Mouse (Mus musculus): Measurements from ENCODE around the gene Pde4c. TPM values are rescaled to one million over a fixed set of nuclear protein-coding genes. Genes with fewer than 3 reads are reported as not detected.

Pde4c gene
- polyA plus RNA-seq, 1 experiment from 2014 or later, result not detected

DNA sequence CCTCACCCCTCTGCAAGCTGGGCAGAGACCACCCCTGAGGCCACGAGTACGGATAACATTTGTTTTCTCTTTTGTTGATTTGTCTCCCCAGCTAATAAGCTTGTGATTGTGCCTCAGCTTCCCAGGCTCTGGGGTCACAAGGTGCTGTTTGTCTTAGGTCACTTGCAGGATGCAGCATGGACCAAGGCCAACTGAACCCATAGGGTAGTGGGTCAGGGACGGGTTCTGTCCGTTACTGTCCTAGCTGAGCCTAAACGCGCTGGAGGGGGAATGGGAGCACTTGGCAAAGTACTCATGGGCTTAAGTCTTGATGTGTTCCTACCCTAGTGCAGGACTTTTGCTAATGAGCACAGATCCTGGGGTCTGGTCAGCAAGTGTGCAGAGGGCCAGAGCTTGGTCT, 44.0 kb downstream of the Pde4c start:
- Histone ChIP-seq H3K36me3 (ENCODE audit: inconsistent target) (peaks cover 9% of the 10 kb centered on the region; the same call in 1 of the 2 replicates), H3K79me2 (ENCODE audit: inconsistent target) (peaks cover 4% of the 10 kb centered on the region; the same call in 1 of the 2 replicates), H3K27ac (peak overlapping the region; percentile 58), H3K4me3 (ENCODE audit: inconsistent target) (no peak overlapping the region)
- WGBS (ENCODE audit: missing documents), result 92% methylated on average over 6 of the region's 6 CpGs

DNA sequence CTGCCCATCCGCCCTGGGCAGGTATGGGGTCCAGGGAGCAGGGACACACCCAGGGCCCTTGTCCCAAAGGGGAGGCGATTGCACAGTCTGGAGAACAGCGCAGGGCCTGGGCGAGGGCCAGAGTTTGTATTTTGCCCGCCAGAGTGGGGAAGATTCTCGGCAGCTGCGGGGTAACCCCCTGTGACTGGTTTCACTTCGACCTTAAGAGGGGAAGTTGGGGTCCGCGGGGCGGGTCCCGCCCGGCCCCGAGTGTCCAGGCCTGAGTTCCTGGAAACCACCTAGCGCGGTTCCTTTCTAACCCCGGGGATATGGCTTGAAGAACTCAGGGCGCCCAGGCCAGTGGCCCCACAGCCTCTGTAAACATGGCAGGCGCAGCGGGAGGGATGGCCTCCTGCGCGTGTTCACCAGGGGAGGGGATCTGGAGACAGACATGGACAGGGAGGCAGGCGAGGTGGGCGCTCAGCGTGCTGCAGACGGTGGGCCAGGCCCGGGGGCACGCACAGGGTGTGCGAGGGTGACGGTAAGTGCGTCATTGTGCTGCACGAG, 44.8 kb downstream of the Pde4c start:
- peaks cover 9% of the 10 kb centered on the region; the same call in 1 of the 2 replicates for H3K36me3 ChIP-seq (ENCODE audit: inconsistent target)
- no peak overlapping the region for H3K27ac ChIP-seq
- 58% methylated on average over 30 of the region's 32 CpGs for WGBS (ENCODE audit: missing documents)
- H3K79me2 ChIP-seq (ENCODE audit: inconsistent target), result peaks cover 4% of the 10 kb centered on the region; the same call in 1 of the 2 replicates
- H3K4me3 ChIP-seq (ENCODE audit: inconsistent target), result no peak overlapping the region

DNA sequence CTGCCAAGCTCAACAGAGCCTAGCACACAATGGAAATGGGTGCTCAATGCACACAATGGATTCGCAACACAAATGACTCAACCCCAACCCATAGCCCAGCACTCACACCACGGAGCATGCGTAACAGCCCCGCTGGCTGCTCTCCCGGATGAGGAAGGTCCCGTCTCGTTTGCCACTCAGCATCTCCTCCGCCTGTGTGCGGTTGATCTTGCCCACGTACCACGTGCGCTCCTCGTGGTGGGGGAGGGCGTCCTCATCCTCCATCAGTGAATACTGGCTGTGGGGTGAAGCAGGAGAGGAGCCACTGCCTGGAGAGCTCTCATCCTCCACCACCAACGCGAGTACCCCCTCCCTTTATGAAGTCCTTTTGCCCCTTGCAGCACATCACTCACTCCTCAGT, 45.4 kb downstream of the Pde4c start:
- Histone ChIP-seq H3K27ac (no peak overlapping the region), H3K36me3 (ENCODE audit: inconsistent target) (peaks cover 9% of the 10 kb centered on the region; the same call in 1 of the 2 replicates), H3K4me3 (ENCODE audit: inconsistent target) (no peak overlapping the region), H3K79me2 (ENCODE audit: inconsistent target) (peaks cover 4% of the 10 kb centered on the region; the same call in 1 of the 2 replicates)
- WGBS (ENCODE audit: missing documents), result 72% methylated on average over 16 of the region's 16 CpGs

DNA sequence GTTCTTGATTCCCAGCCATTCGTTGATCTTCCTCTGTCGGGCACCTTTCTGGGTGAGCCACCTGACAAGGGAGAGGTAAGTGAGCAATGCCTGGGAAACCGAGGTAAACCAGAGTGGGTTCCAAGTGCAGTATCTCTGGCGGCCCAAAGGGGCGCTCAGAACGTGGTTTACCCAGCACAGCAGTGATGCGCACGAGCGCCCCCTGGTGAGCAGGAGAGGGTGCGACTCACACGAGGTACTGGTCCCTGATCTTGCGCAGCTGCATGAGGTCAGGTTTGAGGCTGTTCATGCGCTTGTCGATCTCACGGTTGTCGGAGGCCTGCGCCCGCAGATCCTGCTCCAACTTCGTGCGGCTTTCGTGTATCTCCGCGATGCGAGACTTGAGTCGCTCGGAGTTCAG, 45.8 kb downstream of the Pde4c start:
- Histone ChIP-seq H3K79me2 (ENCODE audit: inconsistent target) (peaks cover 4% of the 10 kb centered on the region; the same call in 1 of the 2 replicates), H3K27ac (no peak overlapping the region), H3K4me3 (ENCODE audit: inconsistent target) (no peak overlapping the region), H3K36me3 (ENCODE audit: inconsistent target) (peaks cover 9% of the 10 kb centered on the region; the same call in 1 of the 2 replicates)
- 13% methylated on average over 26 of the region's 26 CpGs for WGBS (ENCODE audit: missing documents)

DNA sequence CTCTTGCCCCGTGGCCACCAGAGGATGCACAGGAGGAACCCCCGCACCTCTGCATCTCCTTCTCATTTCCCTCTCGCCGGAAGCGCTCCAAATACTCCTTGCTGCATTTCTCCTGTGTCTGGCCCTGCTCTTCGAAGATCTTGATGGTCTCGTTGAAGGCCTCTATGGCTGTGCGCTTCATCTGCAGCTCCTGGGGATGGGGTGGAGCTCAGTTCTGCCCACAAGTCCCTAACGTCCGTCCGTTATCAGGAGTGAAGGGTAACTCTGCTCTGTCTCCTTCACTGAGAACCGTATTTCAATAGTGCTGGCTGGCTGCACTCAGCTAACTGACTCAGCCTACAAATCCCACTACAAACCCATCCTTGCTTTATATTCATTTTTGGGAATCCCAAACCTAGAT, 46.3 kb downstream of the Pde4c start:
- peaks cover 9% of the 10 kb centered on the region; the same call in 1 of the 2 replicates for H3K36me3 ChIP-seq (ENCODE audit: inconsistent target)
- 90% methylated on average over 12 of the region's 12 CpGs for WGBS (ENCODE audit: missing documents)
- H3K4me3 ChIP-seq (ENCODE audit: inconsistent target), result no peak overlapping the region
- peaks cover 3% of the 10 kb centered on the region; the same call in 1 of the 2 replicates for H3K79me2 ChIP-seq (ENCODE audit: inconsistent target)
- no peak overlapping the region for H3K27ac ChIP-seq

DNA sequence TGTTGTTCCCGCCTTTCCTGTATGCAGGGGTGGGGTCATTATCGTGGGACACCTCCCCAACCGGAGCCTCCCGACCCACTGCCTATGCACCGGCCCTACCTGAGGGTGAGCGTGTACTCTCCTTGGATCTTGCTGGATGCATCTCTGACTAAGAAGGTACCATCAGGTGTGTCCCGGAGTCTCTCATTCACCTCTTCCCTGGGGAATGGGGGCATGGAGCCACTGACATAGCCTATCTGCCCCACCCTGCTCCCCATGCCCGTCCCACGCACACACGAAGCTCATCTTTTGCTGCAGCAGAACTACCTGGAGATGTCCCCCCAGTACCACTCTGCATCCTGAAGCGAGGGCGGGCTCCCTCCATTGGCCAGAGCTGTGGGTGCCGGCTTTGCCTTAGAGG, 47.2 kb downstream of the Pde4c start:
- Histone ChIP-seq H3K4me3 (ENCODE audit: inconsistent target) (no peak overlapping the region), H3K36me3 (ENCODE audit: inconsistent target) (peaks cover 9% of the 10 kb centered on the region; the same call in 1 of the 2 replicates), H3K79me2 (ENCODE audit: inconsistent target) (no peaks in the 10 kb centered on the region; the same call in 1 of the 2 replicates), H3K27ac (no peak overlapping the region)
- 96% methylated on average over 10 of the region's 13 CpGs for WGBS (ENCODE audit: missing documents)

DNA sequence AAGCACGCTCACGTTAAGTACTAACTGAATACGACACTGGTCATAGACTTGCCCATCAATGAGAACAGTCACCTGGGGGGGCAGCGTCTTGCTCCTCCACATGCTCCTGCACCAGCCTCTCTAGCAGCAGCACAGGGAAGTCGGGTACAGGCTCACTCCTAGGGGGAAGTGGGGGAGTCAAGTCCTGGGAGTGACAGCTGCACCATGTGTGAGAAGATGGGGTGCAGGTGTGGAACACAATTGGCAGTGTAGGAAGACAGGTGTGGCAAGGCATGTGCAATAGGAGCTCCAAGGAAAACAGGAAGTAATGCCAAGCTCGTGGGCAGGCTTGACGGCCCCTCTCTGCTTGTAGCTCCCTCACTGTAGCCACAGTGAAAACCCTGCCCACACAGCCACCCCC, 47.7 kb downstream of the Pde4c start:
- Histone ChIP-seq H3K79me2 (ENCODE audit: inconsistent target) (no peaks in the 10 kb centered on the region; the same call in 1 of the 2 replicates), H3K36me3 (ENCODE audit: inconsistent target) (peaks cover 9% of the 10 kb centered on the region; the same call in 1 of the 2 replicates), H3K27ac (no peak overlapping the region), H3K4me3 (ENCODE audit: inconsistent target) (no peak overlapping the region)
- 67% methylated on average over 7 of the region's 7 CpGs for WGBS (ENCODE audit: missing documents)

DNA sequence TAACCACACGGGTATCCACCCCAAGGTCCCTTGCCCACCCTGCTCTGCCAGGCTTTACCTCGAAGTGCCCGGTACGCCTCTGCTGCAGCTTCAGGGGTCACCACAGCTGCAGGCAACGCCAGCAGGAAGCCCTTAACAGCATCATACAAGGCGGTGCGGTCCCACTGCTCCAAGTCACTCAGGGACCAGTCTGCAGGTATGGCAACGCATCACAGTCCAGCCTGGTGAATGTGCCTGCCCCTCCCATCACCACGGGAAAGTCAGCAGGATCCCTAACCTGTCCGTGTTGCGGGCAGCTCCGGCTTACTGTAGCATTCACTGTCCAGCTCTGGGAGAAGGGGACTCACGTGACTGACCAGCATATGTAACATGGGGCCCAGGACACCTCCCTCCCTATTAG, 48.6 kb downstream of the Pde4c start:
- Histone ChIP-seq H3K4me3 (ENCODE audit: inconsistent target) (no peak overlapping the region), H3K27ac (no peak overlapping the region), H3K36me3 (ENCODE audit: inconsistent target) (peaks cover 9% of the 10 kb centered on the region; the same call in 1 of the 2 replicates), H3K79me2 (ENCODE audit: inconsistent target) (no peaks in the 10 kb centered on the region; the same call in 1 of the 2 replicates)
- WGBS (ENCODE audit: missing documents), result 88% methylated on average over 13 of the region's 13 CpGs

DNA sequence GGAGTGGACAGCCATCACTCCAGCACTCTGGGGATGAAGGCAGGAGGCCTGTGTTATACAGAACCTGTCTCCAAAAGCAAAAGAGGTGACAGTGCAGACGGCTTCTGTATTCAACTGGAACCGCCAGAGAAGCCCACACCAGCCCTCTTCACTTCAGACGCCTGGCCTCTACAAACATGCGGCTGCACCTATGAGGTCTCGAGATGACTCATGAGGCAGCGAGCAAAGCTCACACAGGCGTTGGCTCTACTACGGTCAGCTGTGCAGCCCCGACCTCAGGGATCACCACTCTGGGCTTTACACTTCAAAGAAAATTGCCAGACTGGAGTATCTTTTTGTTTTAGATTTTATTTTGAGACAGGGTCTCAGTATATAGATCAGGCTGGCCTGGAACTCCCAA, 49.4 kb downstream of the Pde4c start:
- Histone ChIP-seq H3K79me2 (ENCODE audit: inconsistent target) (peaks cover 4% of the 10 kb centered on the region; the same call in 1 of the 2 replicates), H3K36me3 (ENCODE audit: inconsistent target) (peaks cover 9% of the 10 kb centered on the region; the same call in 1 of the 2 replicates), H3K27ac (no peak overlapping the region), H3K4me3 (ENCODE audit: inconsistent target) (no peak overlapping the region)
- WGBS (ENCODE audit: missing documents), result 94% methylated on average over 9 of the region's 9 CpGs

DNA sequence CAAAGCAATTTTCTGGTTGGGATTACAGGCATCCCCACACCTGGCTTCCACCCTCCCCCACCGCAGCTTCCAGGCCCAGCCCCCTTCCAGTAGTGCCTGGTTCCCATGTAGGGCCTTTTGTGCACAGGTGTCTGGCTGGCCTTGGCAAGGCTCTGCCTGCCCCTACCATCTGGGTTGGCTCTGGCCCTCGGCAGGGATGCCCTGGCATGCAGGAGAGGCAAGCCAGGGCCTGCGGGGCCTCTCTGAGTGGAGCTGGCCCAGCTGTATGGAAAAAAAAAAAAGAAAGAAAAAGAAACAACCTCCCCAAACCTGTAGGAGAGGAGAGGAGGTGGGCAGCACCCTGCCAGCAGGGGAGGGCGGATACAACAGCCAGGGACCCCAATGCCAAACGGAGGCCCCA, 49.9 kb downstream of the Pde4c start:
- H3K27ac ChIP-seq, result no peak overlapping the region
- peaks cover 10% of the 10 kb centered on the region; the same call in 1 of the 2 replicates for H3K79me2 ChIP-seq (ENCODE audit: inconsistent target)
- WGBS (ENCODE audit: missing documents), result 92% methylated on average over 4 of the region's 5 CpGs
- H3K4me3 ChIP-seq (ENCODE audit: inconsistent target), result no peak overlapping the region
- H3K36me3 ChIP-seq (ENCODE audit: inconsistent target), result peaks cover 9% of the 10 kb centered on the region; the same call in 1 of the 2 replicates

DNA sequence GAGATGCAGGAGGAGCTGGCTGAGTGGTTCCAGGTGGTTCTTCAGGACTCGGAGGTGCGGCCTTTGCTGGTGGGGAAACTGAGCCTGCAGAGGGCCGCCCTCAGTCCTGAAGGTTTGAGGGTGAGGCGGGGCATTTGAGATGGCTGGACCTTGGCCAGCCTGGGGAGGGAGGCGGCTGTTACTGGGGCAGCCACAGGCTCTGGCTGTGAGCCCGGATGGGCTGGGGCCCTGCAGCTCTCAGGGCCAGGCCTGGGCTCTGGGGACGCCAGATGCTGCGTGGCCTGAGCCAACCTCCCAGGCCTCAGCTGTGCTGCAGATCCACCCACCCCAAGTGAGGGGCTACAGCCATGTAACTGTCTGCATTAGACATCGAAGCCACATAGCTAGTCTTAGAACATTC, 50.3 kb downstream of the Pde4c start:
- no peak overlapping the region for H3K27ac ChIP-seq
- no peak overlapping the region for H3K4me3 ChIP-seq (ENCODE audit: inconsistent target)
- 76% methylated on average over 9 of the region's 9 CpGs for WGBS (ENCODE audit: missing documents)

DNA sequence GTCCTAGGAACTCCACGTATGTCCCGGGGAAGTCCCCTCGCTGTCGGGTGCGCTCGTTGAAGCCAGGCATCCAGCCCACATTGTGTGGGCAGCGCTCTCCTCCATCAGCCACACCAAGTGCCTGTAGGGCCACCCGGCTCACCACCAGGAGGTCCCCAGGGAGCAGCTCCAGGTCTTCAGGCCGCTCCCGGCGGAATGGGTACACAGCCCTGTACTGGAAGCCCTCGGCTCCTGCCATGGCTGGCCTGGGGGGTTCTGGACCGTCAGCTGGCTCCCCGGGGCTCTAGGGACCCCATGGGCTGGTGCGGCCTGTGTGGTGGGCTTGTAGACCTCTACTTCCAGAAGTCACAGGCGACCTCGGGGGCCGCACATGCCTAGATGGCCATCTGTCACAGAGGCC, 51.2 kb downstream of the Pde4c start:
- 98% methylated on average over 9 of the region's 18 CpGs for WGBS (ENCODE audit: missing documents)
- no peak overlapping the region for H3K4me3 ChIP-seq (ENCODE audit: inconsistent target)
- no peak overlapping the region for H3K27ac ChIP-seq
- peaks cover 9% of the 10 kb centered on the region; the same call in 1 of the 2 replicates for H3K36me3 ChIP-seq (ENCODE audit: inconsistent target)
- H3K79me2 ChIP-seq (ENCODE audit: inconsistent target), result peaks cover 13% of the 10 kb centered on the region; the same call in 1 of the 2 replicates

More for the DNA sequence above, 50.3 kb downstream of the Pde4c start:
- peaks cover 9% of the 10 kb centered on the region; the same call in 1 of the 2 replicates for H3K36me3 ChIP-seq (ENCODE audit: inconsistent target)
- H3K79me2 ChIP-seq (ENCODE audit: inconsistent target), result peaks cover 13% of the 10 kb centered on the region; the same call in 1 of the 2 replicates

DNA sequence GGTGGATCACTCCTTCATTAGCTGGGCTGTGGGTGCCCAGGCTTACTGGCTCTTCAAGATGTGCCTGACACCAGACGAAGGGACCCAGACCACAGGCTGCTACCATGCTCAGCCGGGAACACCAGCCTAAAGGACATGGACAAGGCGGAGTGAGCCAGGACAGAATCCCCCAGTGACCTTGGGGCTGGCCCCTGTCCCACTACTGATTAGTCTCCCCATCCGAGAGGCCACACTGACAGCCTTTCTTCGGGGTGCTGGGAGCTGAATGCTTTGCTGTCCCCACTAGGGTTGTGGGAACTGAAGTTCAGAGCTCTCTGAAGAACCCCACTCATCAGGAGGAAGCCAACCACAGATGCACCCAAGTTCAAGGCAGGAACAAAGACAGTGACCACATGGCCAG, 51.7 kb downstream of the Pde4c start:
- H3K36me3 ChIP-seq (ENCODE audit: inconsistent target), result peaks cover 9% of the 10 kb centered on the region; the same call in 1 of the 2 replicates
- 100% methylated on average over 5 of the region's 5 CpGs for WGBS (ENCODE audit: missing documents)

DNA sequence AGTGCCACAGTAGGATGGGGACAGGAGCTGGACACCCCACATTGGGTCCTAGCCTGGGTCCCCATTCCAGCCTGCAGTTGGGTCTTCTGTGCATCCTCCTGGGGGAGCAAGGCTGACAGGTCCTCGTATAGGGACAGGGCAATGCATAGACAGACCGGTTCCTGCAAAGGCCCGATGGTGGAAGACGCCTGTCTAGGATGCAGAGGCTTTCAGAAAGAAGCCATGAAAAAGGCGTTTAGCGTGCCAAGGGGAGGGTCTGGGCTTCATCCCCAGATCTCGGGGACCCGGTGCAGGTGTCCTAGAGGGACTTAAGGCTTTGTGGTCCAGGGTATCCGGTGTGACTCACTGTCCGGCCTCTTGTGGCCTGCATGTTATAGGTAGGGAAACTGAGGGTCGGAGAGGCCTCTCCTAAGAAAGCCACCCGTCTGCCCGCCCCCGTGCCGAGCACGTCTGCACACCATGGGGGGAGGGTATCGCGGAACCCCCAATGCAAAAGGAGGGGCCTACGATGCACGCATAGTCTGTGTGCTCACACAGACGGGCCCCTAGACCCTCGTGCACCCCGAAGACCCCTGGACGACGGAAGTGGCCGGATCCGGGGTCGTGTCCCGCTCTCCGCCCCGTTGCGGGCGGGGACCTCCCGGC, 52.5 kb downstream of the Pde4c start:
- Histone ChIP-seq H3K27ac (no peak overlapping the region), H3K4me3 (ENCODE audit: inconsistent target) (peak overlapping the region; percentile 54), H3K79me2 (ENCODE audit: inconsistent target) (peaks cover 13% of the 10 kb centered on the region; the same call in 1 of the 2 replicates), H3K36me3 (ENCODE audit: inconsistent target) (peaks cover 10% of the 10 kb centered on the region; the same call in 1 of the 2 replicates)
- WGBS (ENCODE audit: missing documents), result 6% methylated on average over 30 of the region's 34 CpGs

More for the DNA sequence above, 51.7 kb downstream of the Pde4c start:
- no peak overlapping the region for H3K4me3 ChIP-seq (ENCODE audit: inconsistent target)
- no peak overlapping the region for H3K27ac ChIP-seq
- H3K79me2 ChIP-seq (ENCODE audit: inconsistent target), result peaks cover 13% of the 10 kb centered on the region; the same call in 1 of the 2 replicates

All from macrophage (primary cell).